Mouse (Mus musculus) stomach, embryonic 14.5 days (tissue): Measurements from ENCODE around the gene Arpp21. TPM values are rescaled to one million over a fixed set of nuclear protein-coding genes. Genes with fewer than 3 reads are reported as not detected.
A peak's percentile ranks its signal among the peaks of the same experiment; 100 is the strongest.

Source experiments
- ATAC-seq: fragments of 200-750 bp; cut with Nextera tagmentation; 2 replicates; pipeline ENCODE4 v1.8.0; 2017; ENCODE audit warnings: low read depth, moderate TSS enrichment; ENCODE audit not compliant: insufficient number of reproducible peaks, insufficient read depth, low FRiP score
- H3K27ac ChIP-seq: fragments of 300-500 bp; sonication (generic); 2 replicates; pipeline ENCODE4 v1.5.1; 2014; ENCODE audit warnings: mild to moderate bottlenecking, low read length, moderate library complexity, mixed read lengths
- H3K27me3 ChIP-seq: fragments of 300-500 bp; sonication (generic); 2 replicates; pipeline ENCODE4 v1.6.1; 2014; ENCODE audit warnings: low read length, control low read depth, mixed read lengths; ENCODE audit not compliant: control insufficient read depth, insufficient read depth
- H3K36me3 ChIP-seq: fragments of 300-500 bp; sonication (generic); 2 replicates; pipeline ENCODE4 v1.6.1; 2014; ENCODE audit warnings: mild to moderate bottlenecking, control low read depth, low read length, moderate library complexity, mixed read lengths; ENCODE audit not compliant: control insufficient read depth, insufficient read depth
- H3K4me1 ChIP-seq: fragments of 300-500 bp; sonication (generic); 2 replicates; pipeline ENCODE4 v1.6.1; 2014; ENCODE audit warnings: low read length, control low read depth, mixed read lengths; ENCODE audit not compliant: control insufficient read depth, insufficient read depth
- H3K4me2 ChIP-seq: fragments of 300-500 bp; sonication (generic); replicated peaks from 2 replicates; pipeline ENCODE4 v1.6.1; 2014; ENCODE audit warnings: low read depth, low read length, control low read depth
- H3K4me3 ChIP-seq: fragments of 300-500 bp; sonication (generic); 2 replicates; pipeline ENCODE4 v1.5.1; 2014; ENCODE audit warnings: low read depth, low read length, control low read depth
- H3K9ac ChIP-seq: fragments of 300-500 bp; sonication (generic); replicated peaks from 2 replicates; pipeline ENCODE4 v1.6.1; 2014; ENCODE audit warnings: low read depth, mild to moderate bottlenecking, control low read depth, low read length, moderate library complexity, mixed read lengths
- H3K9me3 ChIP-seq: fragments of 300-500 bp; sonication (generic); 2 replicates; pipeline ENCODE4 v1.6.1; 2016; ENCODE audit warnings: low read depth, low read length, control low read depth; ENCODE audit not compliant: control insufficient read depth
- WGBS: fragments of 180-500 bp; shearing (Covaris S2); extraction: QIAGEN DNeasy Blood & Tissue Kit; methylation state at CpG from one replicate; pipeline ENCODE4 v1.1.7; 2014; 5-methylcytosine and 5-hydroxymethylcytosine counted together
- polyA plus RNA-seq: library from polyadenylated mRNA; unstranded; fragments of >200 nt; fragmentation: Nextera tagmentation; extraction: Ambion mirVana; gene quantifications from 2 replicates; pipeline ENCODE4 v1.2.1, GENCODE M21; 2014

Gene Arpp21
- polyA plus RNA-seq, 1 experiment from 2014 or later = 1.2 TPM

- Histone ChIP-seq H3K4me1 (no peaks in the 10 kb centered on the region), H3K9me3 (no peaks in the 10 kb centered on the region), H3K4me3 (no peak overlapping the region), H3K9ac (no peak overlapping the region), H3K36me3 (no peaks in the 10 kb centered on the region), H3K27ac (no peak overlapping the region), H3K4me2 (no peak overlapping the region), H3K27me3 (no peaks in the 10 kb centered on the region)
- 79% methylated on average over 2 of the region's 2 CpGs for WGBS
- ATAC-seq = no peak
These were observed 74.8 kb downstream of the Arpp21 start for GRCm38 (mm10) chr9:112160981-112161380.

GRCm38 (mm10) chr9:112153972-112154371 lies 81.8 kb downstream of the Arpp21 start:
- Histone ChIP-seq H3K9ac (no peak overlapping the region), H3K27me3 (no peaks in the 10 kb centered on the region), H3K36me3 (no peaks in the 10 kb centered on the region), H3K4me3 (no peak overlapping the region), H3K27ac (no peak overlapping the region), H3K4me2 (no peak overlapping the region), H3K4me1 (no peaks in the 10 kb centered on the region), H3K9me3 (no peaks in the 10 kb centered on the region)
- 83% methylated on average over 5 of the region's 5 CpGs for WGBS
- ATAC-seq = no peak

GRCm38 (mm10) chr9:112152762-112153161 lies 83.0 kb downstream of the Arpp21 start:
- Histone ChIP-seq H3K4me2 (no peak overlapping the region), H3K9me3 (no peaks in the 10 kb centered on the region), H3K4me1 (no peaks in the 10 kb centered on the region), H3K27ac (no peak overlapping the region), H3K36me3 (no peaks in the 10 kb centered on the region), H3K9ac (no peak overlapping the region), H3K4me3 (no peak overlapping the region), H3K27me3 (no peaks in the 10 kb centered on the region)
- WGBS = 90% methylated on average over 2 of the region's 2 CpGs
- ATAC-seq = no peak

- ATAC-seq = no peak
These were observed 84.6 kb downstream of the Arpp21 start for GRCm38 (mm10) chr9:112151177-112151576.

GRCm38 (mm10) chr9:112140658-112141057 lies 95.1 kb downstream of the Arpp21 start:
- no peak overlapping the region for H3K9ac ChIP-seq
- no peak overlapping the region for H3K27ac ChIP-seq
- H3K4me1 ChIP-seq = no peaks in the 10 kb centered on the region
- WGBS = 81% methylated on average over 8 of the region's 8 CpGs
- no peaks in the 10 kb centered on the region for H3K27me3 ChIP-seq
- H3K36me3 ChIP-seq = no peaks in the 10 kb centered on the region
- ATAC-seq = no peak
- H3K4me2 ChIP-seq = no peak overlapping the region
- H3K9me3 ChIP-seq = no peaks in the 10 kb centered on the region
- no peak overlapping the region for H3K4me3 ChIP-seq

More at GRCm38 (mm10) chr9:112151177-112151576, 84.6 kb downstream of the Arpp21 start:
- WGBS = 68% methylated on average over 5 of the region's 5 CpGs
- H3K36me3 ChIP-seq = no peaks in the 10 kb centered on the region
- H3K4me1 ChIP-seq = no peaks in the 10 kb centered on the region
- H3K27ac ChIP-seq = no peak overlapping the region
- no peak overlapping the region for H3K4me3 ChIP-seq
- H3K9ac ChIP-seq = no peak overlapping the region
- no peaks in the 10 kb centered on the region for H3K9me3 ChIP-seq
- no peaks in the 10 kb centered on the region for H3K27me3 ChIP-seq
- H3K4me2 ChIP-seq = no peak overlapping the region

- H3K36me3 ChIP-seq = no peaks in the 10 kb centered on the region
- no peaks in the 10 kb centered on the region for H3K4me1 ChIP-seq
- no peak overlapping the region for H3K4me2 ChIP-seq
- no peaks in the 10 kb centered on the region for H3K27me3 ChIP-seq
- H3K4me3 ChIP-seq = no peak overlapping the region
- no peak overlapping the region for H3K9ac ChIP-seq
- 0 out of 2 replicates have a peak, but pooled peaks have one; percentile 37 for ATAC-seq
- no peak overlapping the region for H3K27ac ChIP-seq
- no peaks in the 10 kb centered on the region for H3K9me3 ChIP-seq
These were observed 97.9 kb downstream of the Arpp21 start for GRCm38 (mm10) chr9:112137820-112138219.

- no peaks in the 10 kb centered on the region for H3K27me3 ChIP-seq
- ATAC-seq = 0 out of 2 replicates have a peak, but pooled peaks have one; percentile 65
- WGBS = 41% methylated on average over 3 of the region's 3 CpGs
- no peak overlapping the region for H3K4me2 ChIP-seq
- H3K9ac ChIP-seq = no peak overlapping the region
- no peak overlapping the region for H3K4me3 ChIP-seq
- no peak overlapping the region for H3K27ac ChIP-seq
- H3K9me3 ChIP-seq = no peaks in the 10 kb centered on the region
- no peaks in the 10 kb centered on the region for H3K36me3 ChIP-seq
- no peaks in the 10 kb centered on the region for H3K4me1 ChIP-seq
These were observed 104.9 kb downstream of the Arpp21 start for GRCm38 (mm10) chr9:112130812-112131211.

GRCm38 (mm10) chr9:112124667-112125066 lies 111.1 kb downstream of the Arpp21 start:
- WGBS = 32% methylated on average over 10 of the region's 10 CpGs
- no peaks in the 10 kb centered on the region for H3K4me1 ChIP-seq

GRCm38 (mm10) chr9:112124184-112124583 lies 111.6 kb downstream of the Arpp21 start:
- no peak overlapping the region for H3K9ac ChIP-seq
- 65% methylated on average over 4 of the region's 4 CpGs for WGBS
- no peak overlapping the region for H3K4me3 ChIP-seq
- no peak for ATAC-seq
- no peak overlapping the region for H3K4me2 ChIP-seq
- H3K27me3 ChIP-seq = no peaks in the 10 kb centered on the region
- H3K4me1 ChIP-seq = no peaks in the 10 kb centered on the region
- H3K36me3 ChIP-seq = no peaks in the 10 kb centered on the region
- H3K27ac ChIP-seq = no peak overlapping the region
- H3K9me3 ChIP-seq = no peaks in the 10 kb centered on the region

More at GRCm38 (mm10) chr9:112124667-112125066, 111.1 kb downstream of the Arpp21 start:
- no peak overlapping the region for H3K4me2 ChIP-seq
- H3K36me3 ChIP-seq = no peaks in the 10 kb centered on the region
- no peak overlapping the region for H3K27ac ChIP-seq
- H3K27me3 ChIP-seq = no peaks in the 10 kb centered on the region
- ATAC-seq = 0 out of 2 replicates have a peak, but pooled peaks have one; percentile 49
- no peak overlapping the region for H3K9ac ChIP-seq
- no peak overlapping the region for H3K4me3 ChIP-seq
- H3K9me3 ChIP-seq = no peaks in the 10 kb centered on the region
